Mouse (Mus musculus) NIH3T3 (cell line): ENCODE measurements at regions not wholly inside any gene's neighbourhood (a gene's known extent, or its start where the extent isn't known, plus 50 kb on each side); places are given as distances from the start of the nearest gene placed in this dataset.

Experiments used
- DNase-seq: peaks from one replicate; pipeline ENCODE4 v3.0.0-alpha.2; 2012; ENCODE audit warnings: low read depth

- DNase-seq, result no peak
These were observed 230.6 kb downstream of the Snx10 start for GRCm38 (mm10) chr6:51754239-51754681.

DNA sequence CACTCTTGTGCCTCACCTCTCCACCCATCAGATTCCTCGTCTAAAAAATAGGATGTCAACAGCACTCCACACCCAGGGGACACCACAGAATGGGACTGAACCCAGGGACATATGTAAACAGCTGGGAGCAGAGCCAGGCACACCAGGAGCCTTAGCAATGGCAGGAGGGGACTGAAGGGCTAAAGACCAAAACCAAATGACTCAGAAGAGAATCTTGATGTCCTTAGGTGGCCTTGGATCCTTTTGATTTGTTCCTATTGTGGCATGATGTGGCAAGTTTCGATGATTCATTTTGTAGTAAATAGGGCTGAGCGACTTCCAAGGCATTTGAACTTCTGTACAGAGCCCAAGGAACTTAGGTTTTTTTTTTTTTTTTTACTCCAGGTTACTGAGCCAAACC is 233.4 kb downstream of the Snx10 start:
- no peak for DNase-seq

DNA sequence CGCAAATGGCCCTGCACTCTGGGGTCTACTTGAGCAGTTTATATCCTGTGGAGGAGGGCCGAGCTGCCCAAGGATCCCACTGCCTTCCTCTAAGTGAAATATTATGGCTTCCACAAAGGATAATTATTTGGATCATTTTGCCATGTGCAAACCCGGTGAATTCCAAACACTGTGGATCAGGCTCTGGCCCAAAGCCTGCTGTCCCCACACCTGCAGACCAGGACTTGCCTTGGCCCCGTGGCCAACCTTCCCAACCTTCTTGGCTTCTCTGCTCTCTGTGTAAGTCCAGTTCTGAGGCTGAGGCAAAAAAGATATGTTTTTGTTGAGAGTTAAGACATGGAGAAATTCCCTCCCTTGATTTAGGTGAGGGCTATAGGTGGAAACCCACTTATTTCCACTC is 234.0 kb downstream of the Snx10 start:
- DNase-seq, result no peak

DNA sequence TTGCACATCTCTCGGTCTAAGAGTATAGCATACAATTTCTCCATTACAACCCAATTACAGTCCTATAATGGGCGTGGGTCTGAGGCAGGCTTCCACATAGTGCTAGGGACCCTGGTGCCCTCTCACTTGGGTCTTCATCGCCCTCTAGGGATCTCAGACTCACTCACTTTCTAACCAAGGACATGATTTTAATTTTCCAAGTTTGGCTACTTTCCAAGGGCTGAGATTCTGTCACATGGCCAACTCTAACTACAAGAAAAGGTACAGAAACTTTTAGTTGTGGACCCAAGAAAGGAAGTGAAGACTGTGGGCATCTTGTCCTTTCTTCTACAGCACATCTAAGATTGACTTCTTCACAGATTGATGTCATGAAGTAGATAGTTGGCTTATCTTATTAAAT is 235.1 kb downstream of the Snx10 start:
- DNase-seq, result no peak

DNA sequence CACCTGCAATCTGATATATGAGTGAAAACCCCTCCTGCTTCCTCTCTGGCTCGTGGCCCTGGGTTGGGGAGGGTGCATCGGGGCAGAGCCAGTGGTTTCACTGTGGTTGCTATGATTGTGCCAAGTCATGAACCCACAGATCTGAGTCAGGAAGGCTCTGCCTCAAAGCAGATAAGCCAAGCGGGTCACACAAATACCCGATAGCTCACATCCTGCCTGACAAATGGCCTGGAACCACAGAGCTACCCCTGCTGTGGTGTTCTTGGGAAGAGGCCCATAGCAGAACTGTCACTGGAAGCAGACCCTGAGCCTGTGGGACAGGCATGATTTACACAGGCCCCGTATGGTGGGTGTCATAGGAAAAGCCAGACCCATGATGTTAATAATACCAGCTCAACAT is 236.7 kb downstream of the Snx10 start:
- DNase-seq, result no peak

DNA sequence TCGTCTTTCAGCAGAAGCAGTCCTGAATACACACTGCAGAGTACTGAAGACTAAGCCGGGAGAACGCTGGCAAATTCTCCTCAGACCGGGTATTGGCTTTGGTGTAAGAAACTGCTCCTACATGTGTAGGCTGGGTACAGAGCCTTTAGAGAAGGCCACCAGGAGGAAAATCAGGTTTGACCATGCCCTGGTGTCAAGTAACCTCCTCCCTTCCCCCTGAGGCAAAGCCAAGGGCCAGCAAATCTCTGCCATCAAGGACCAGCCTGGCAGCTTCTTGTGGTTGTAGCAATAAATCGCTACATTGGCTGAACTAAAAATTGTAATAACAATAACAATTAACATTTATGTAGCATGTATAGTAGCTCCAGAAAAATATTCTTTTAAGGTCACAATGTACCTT is 237.8 kb downstream of the Snx10 start:
- DNase-seq, result no peak

DNA sequence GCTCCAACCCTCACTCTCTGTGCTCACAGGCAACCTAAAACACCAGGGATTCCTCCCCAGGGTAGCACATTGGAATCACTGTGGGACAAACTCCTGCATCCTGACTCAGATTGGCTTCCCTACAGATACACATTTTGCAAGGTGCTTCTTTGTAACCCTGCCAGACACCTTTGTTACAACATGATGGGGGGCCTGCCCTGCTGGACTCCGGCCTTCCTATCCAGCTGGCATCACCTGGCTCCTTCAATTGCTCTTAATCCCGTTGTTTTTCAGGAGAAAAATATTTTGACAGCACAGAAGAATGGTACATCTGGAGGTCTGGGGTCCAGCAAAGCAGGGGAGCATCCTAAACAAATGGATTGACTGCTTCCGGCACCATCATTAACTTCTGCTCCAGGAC is 242.8 kb downstream of the Snx10 start:
- no peak for DNase-seq

DNA sequence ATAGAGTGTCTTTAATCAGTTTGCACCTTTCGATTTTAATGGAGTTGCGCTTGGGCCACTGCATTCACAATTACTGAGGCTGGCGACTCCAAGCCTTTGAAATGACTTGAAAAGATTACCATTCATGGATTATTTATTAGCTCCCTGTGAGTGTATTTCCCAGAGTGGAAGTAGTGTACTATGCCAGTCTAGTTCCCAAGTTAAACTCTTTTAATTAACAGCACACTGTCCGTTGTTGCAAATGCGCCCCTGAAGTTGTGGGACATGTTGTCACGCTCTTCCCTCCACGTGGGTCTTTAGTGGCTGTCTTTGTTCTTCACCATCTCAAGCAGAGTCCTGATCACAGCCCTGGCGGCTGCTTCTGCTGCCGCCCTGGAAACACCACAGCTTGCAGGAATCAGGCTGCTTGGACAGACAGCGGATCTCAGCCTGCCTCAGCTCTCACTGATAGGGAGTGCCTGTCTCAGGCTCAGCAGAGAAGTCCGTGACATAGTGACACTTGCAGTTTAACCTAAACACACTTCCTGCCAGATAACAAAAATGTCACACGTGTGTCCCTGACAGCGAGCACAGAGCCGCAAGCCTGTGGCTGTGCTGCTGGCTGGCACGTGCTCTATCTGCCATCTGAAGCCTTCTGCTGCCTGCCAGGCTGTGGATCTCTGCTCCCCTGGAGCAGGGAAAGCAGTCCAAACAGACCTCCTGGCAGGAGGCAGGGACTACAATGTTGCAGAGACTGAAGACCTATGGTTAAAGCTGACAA is 244.1 kb downstream of the Snx10 start:
- DNase-seq, result no peak

DNA sequence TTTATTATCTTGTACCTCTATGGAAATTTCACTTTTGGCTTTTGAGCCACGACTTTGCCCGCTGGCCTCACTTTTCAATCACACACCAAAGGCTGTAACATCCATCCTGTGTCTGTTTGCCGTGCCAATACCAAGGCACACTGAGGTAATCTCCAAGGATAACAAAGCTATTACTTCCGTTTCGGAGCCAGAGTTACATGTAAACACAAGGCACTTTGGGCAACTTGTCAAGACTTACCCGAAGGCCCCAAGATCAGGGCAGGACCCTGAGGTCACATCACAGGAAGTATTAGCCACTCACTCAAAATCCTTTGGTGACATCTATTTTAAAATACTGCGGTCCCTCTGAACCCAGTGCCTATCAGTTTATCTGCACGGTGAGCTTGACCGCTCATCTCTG is 241.3 kb downstream of the Skap2 start:
- no peak for DNase-seq

DNA sequence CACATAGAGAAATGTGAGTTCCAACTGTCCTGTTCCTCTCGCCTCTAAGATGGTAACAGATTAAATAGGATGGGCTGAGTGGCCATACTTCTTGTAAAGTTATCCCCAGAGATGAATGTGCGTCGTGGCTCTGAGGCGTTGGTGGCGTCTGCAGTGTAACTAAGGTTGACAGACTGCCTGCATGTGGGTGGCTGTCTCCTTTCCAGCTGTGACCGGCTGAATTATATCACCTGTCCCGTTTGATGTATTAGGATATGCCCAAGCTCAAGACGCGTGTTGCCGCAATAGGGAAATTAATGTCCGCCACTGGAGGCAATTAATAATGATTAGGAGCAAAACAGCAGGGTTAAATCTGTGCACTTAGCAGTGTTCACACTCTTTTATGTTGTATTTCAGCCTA is 240.9 kb downstream of the Skap2 start:
- DNase-seq, result no peak

GRCm38 (mm10) chr6:51774771-51775170 is 237.6 kb downstream of the Skap2 start:
- DNase-seq, result peak; percentile 32

DNA sequence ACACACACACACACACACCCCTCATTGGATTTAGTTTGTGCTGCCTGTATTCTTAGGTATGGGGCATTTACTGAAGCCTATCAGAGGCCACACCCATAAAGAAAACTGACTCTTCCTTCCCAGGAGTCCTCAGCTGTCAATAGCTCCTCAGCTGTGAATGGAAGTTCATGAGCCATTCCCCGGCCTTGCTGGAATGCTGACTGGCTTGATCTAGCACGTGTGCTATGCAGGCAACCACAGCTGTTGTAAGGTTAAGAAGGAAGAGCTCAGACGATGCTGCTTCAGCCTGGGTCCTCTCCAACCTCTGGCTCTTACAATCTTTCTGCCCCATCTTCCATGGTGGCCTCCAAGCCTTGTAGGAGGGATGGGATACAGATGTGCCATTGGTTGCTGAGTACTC is 226.7 kb downstream of the Skap2 start:
- peak; percentile 10 for DNase-seq

- no peak for DNase-seq
These were observed 225.5 kb downstream of the Skap2 start for GRCm38 (mm10) chr6:51786836-51787235.

DNA sequence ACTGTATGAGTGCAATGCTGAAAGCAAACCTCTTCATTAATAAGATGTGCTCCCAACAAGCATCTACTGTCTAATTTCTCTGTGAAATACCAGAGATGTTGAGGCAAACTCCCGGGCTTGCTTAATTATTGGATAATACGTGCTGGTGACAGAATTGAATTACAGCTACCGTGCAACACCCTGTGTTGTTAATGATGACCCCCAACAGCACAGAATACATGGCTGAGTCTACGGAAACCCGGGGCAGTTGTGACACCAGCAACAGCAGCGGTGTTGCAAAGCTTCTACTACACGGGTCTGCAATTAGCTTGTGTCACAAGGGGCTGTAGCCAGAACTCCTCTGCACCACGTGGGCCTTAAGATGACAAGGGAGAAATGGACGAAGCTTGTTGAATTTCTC is 224.2 kb downstream of the Skap2 start:
- DNase-seq, result no peak

GRCm38 (mm10) chr6:51790293-51790692 is 222.1 kb downstream of the Skap2 start:
- DNase-seq, result no peak

DNA sequence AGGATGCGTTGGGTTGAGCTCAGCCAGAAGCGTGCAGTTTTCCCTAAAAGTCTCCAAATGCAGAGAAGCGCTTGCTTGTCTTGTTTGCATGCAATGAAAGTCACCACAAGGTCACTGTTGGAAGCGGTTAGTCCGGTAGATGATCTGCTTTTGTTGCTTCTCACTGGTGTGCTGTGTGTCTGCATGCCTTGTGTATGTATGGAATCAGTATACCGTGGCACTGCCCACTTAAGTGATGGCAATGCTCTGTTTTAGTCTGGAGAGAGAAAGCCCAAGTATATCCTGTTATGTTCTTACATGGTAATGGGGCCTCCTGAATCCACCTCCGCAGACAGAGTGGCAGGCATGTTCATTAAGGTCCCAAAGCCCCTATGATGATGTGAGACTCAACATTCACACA is 221.7 kb downstream of the Skap2 start:
- no peak for DNase-seq

DNA sequence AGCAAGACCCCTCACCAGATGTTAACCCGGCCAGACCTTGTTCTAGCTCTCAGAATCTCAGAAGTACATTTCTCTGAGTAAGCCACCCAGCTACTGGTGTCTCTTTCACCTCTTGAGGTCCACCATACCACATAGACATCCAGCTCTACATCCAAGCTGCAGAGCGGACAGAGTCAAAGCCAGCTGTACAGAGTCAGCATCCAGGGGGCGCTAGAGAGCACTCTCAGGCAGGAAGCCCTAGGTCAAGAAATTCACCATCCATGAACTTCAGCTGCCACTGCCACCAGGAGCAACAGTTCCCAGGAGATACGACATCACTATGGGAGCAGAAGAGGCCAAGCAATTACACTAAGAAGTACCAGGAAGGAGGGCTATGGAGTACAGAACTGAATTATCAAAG is 217.0 kb downstream of the Skap2 start:
- DNase-seq, result peak; percentile 43

- DNase-seq, result no peak
These were observed 213.6 kb downstream of the Skap2 start for GRCm38 (mm10) chr6:51798577-51799240.

DNA sequence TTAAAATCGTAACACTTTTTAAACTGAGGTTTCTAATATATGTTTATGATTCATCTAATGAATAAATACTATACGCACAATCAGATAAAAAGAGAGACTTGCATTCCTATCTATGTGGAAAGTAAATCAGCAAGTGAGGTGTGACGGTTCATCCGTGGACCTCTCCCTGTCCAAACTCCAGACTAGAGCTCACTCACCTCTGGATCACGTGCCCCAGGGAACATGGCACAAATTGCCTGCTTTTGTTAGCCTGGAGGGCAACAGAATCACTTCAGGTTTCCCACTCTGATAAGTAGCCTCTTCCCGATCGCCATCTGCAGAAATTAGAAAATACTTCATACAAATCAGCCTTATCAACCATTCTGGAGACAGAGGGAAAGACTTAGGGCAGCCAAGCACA is 206.7 kb downstream of the Skap2 start:
- no peak for DNase-seq
